Mouse (Mus musculus) liver, postnatal 0 days (tissue): Measurements from ENCODE around the gene Ctnnd1.

ENCODE experiments used
- CTCF ChIP-seq: sonication (generic); IDR thresholded peaks from 2 replicates; pipeline ENCODE4 v1.5.1; 2016; ENCODE audit warnings: antibody characterized with exemption, low read depth
- EP300 ChIP-seq: IDR thresholded peaks from 2 replicates; pipeline ENCODE4 v1.6.1; 2016; ENCODE audit warnings: antibody characterized with exemption, low read depth, mild to moderate bottlenecking

- no peak for TF ChIP-seq CTCF
- peak; percentile 28; the same call in 1 of the 2 replicates for TF ChIP-seq EP300
These were observed at the start of gene Ctnnd1 for GRCm38 (mm10) chr2:84650464-84651195.
